Mouse (Mus musculus) liver, embryonic 14.5 days (tissue): ENCODE data around the gene Cntnap2.

Source experiments
- CTCF ChIP-seq: IDR thresholded peaks from 2 replicates; pipeline ENCODE4 v1.5.1; 2016; ENCODE audit warnings: antibody characterized with exemption, low read depth, control low read depth
- EP300 ChIP-seq: IDR thresholded peaks from 2 replicates; pipeline ENCODE4 v1.6.1; 2016; ENCODE audit warnings: antibody characterized with exemption, low read depth

- no peak for TF ChIP-seq EP300
- no peak for TF ChIP-seq CTCF
Observed at GRCm38 (mm10) chr6:45843736-45844135, 784.6 kb downstream of the Cntnap2 start.
